Mouse (Mus musculus) cerebellum, postnatal 36 days (tissue): ENCODE data around the gene Olfr166.
"Not testable (repeated sequence)": the region's sequence is repeated elsewhere in the genome, so short reads cannot be mapped to it uniquely, and the experiment has no call there.

Source experiments
- DNase-seq, 2 experiments: peaks; one replicate each; pipeline ENCODE4 v3.0.0; 2021 to 2022; ENCODE audit warnings: mixed read lengths in 2 of 2

Olfr166 gene

DNA sequence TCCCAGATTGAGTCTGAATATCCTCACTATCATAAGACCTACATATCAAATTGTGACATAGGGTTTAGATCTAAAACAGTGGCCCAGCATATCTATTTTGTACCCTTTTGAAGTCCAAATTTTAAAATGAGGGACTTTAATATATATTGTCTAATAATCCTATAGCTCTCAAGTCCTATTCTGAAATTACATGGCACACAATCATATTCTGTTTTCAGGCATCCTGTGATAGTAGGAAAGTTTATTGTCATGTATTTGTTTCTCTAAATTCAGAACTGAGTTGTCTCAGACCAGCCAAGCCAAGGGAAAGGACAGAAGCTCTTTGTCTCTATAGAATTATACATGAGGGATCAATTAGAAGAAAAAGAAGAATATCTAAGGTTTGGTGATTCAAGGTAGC lies at the start of gene Olfr166:
TSS of gene Olfr166 (plus strand) at position 301 of the 400 bp plus-strand sequence.
- DNase-seq: no peak

GRCm38 (mm10) chr16:19458741-19459140 lies 24.8 kb upstream of the Olfr166 start:
- DNase-seq: not testable (repeated sequence)

- DNase-seq: no peak
Observed at GRCm38 (mm10) chr16:19464365-19464764, 19.1 kb upstream of the Olfr166 start.

DNA sequence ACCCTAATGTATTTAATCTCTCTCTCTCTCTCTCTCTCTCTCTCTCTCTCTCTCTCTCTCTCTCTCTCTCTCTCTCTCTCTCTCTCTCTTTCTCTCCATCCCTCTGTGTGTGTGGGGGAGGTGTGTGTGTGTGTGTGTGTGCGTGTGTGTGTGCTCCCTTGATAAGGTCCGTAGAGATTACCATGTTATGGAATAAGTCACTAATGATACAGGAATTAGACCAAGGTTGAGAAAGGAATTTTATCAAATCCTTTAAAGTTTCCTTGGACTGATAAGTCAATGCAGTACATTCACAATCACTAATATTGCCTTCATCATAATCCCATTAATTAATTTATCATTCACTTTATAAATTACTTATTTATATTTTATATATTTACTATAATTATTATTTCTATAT lies 38.7 kb downstream of the Olfr166 start, which contains the start of gene Olfr167:
TSS of gene Olfr167 (minus strand) at position 101 of the 400 bp plus-strand sequence.
- DNase-seq: no peak

- no peak for DNase-seq
Observed at GRCm38 (mm10) chr16:19535455-19535854, 52.0 kb downstream of the Olfr166 start, which contains the start of gene Olfr168. Gene Olfr168, minus strand, starts transcription at chr16:19535555.
